Mouse (Mus musculus) kidney, postnatal 0 days (tissue): ENCODE data around the gene Rgs6. TPM values are rescaled to one million over a fixed set of nuclear protein-coding genes. Genes with fewer than 3 reads are reported as not detected.

Experiments used
- ATAC-seq: fragments of 200-750 bp; cut with Nextera tagmentation; replicated peaks from 2 replicates; pipeline ENCODE4 v1.8.0; 2017; ENCODE audit warnings: low read depth, moderate number of reproducible peaks, moderate TSS enrichment, moderate library complexity; ENCODE audit not compliant: low FRiP score
- DNase-seq: peaks from one replicate; pipeline ENCODE4 v3.0.0-alpha.2; 2016; ENCODE audit warnings: low spot score
- H3K27ac ChIP-seq: fragments of 300-500 bp; sonication (generic); 2 replicates; pipeline ENCODE4 v1.5.1; 2014; ENCODE audit warnings: mild to moderate bottlenecking
- H3K27me3 ChIP-seq: fragments of 300-500 bp; sonication (generic); 2 replicates; pipeline ENCODE4 v1.6.1; 2014; ENCODE audit warnings: low read length, mixed read lengths; ENCODE audit not compliant: insufficient read depth
- H3K36me3 ChIP-seq: fragments of 300-500 bp; sonication (generic); 2 replicates; pipeline ENCODE4 v1.6.1; 2014; ENCODE audit warnings: low read length, mixed read lengths; ENCODE audit not compliant: insufficient read depth
- H3K4me1 ChIP-seq: fragments of 300-500 bp; sonication (generic); replicated peaks from 2 replicates; pipeline ENCODE4 v1.6.1; 2014; ENCODE audit warnings: antibody characterized with exemption, low read length, mixed read lengths; ENCODE audit not compliant: insufficient read depth
- H3K4me2 ChIP-seq: fragments of 300-500 bp; sonication (generic); 2 replicates; pipeline ENCODE4 v1.6.1; 2014; ENCODE audit warnings: mild to moderate bottlenecking, low read length, moderate library complexity, mixed read lengths
- H3K4me3 ChIP-seq: fragments of 300-500 bp; sonication (generic); replicated peaks from 2 replicates; pipeline ENCODE4 v1.5.1; 2014; ENCODE audit warnings: low read depth, low read length
- H3K9ac ChIP-seq: fragments of 300-500 bp; sonication (generic); 2 replicates; pipeline ENCODE4 v1.6.1; 2014; ENCODE audit warnings: low read depth, low read length
- H3K9me3 ChIP-seq: fragments of 300-500 bp; sonication (generic); replicated peaks from 2 replicates; pipeline ENCODE4 v1.6.1; 2016; ENCODE audit warnings: low read length, inconsistent platforms, mixed read lengths
- CTCF ChIP-seq: IDR thresholded peaks from 2 replicates; pipeline ENCODE4 v1.5.1; 2016; ENCODE audit warnings: antibody characterized with exemption, low read depth, mild to moderate bottlenecking, moderate library complexity
- WGBS: fragments of 180-500 bp; shearing (Covaris S2); extraction: QIAGEN DNeasy Blood & Tissue Kit; methylation state at CpG from one replicate; pipeline ENCODE4 v1.1.7; 2014; 5-methylcytosine and 5-hydroxymethylcytosine counted together
- polyA plus RNA-seq: library from polyadenylated mRNA; unstranded; fragments of >200 nt; fragmentation: Nextera tagmentation; extraction: Ambion mirVana; gene quantifications from 2 replicates; pipeline ENCODE4 v1.2.1, GENCODE M21; 2015

Rgs6 gene
- polyA plus RNA-seq, 1 experiment from 2014 or later, result 2.2 TPM

DNA sequence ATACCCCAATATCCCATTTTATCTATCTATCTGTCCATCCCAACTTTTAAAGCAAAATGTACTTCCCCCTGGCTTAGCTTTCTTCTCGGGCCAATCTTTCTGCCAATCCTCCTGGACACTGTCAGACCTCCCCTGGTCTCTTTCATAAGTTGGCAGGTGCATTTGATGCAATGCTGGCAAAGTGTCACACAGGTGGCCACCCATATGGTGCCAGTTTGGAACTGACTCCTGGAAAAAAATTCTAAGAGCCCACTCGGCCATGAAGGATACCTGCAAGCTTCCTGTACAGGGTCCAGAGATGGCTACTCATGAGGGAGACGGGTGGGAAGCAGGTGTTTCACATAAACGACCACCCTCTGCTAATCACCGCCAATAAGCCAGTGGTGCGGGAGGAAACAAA lies 592.5 kb downstream of the Rgs6 start:
- Histone ChIP-seq H3K9ac (no peak overlapping the region), H3K9me3 (no peaks in the 10 kb centered on the region), H3K36me3 (no peaks in the 10 kb centered on the region), H3K27ac (no peak overlapping the region), H3K4me2 (no peak overlapping the region), H3K4me3 (no peak overlapping the region), H3K27me3 (no peaks in the 10 kb centered on the region), H3K4me1 (no peaks in the 10 kb centered on the region)
- 59% methylated on average over 6 of the region's 6 CpGs for WGBS
- DNase-seq, result no peak
- ATAC-seq, result no peak
- TF ChIP-seq CTCF, result no peak

DNA sequence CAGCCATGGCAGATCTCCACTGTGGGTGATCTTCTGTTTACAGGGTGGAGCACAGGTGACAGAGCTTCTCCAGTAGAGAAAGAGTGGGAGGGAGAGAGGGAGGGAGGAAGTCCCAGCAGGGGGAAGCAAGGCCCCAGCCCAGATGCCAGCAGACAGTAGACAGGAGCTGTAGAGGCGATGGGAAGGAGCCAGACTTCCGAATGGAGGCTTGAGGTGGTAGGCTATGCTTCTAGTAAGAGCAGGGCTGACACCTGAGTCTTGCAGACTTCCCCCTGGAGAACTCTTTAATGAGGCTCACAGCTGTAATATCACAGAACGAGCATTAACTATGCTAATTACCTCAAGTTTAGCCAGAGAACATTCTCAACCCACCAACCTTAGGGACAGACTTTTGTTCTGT lies 613.6 kb downstream of the Rgs6 start:
- Histone ChIP-seq H3K4me1 (no peaks in the 10 kb centered on the region), H3K9me3 (no peaks in the 10 kb centered on the region), H3K36me3 (no peaks in the 10 kb centered on the region), H3K27ac (no peak overlapping the region), H3K27me3 (no peaks in the 10 kb centered on the region), H3K9ac (no peak overlapping the region), H3K4me3 (no peak overlapping the region), H3K4me2 (no peak overlapping the region)
- DNase-seq (no peak), ATAC-seq (no peak)
- TF ChIP-seq CTCF, result no peak
- WGBS, result 25% methylated on average over 3 of the region's 3 CpGs

DNA sequence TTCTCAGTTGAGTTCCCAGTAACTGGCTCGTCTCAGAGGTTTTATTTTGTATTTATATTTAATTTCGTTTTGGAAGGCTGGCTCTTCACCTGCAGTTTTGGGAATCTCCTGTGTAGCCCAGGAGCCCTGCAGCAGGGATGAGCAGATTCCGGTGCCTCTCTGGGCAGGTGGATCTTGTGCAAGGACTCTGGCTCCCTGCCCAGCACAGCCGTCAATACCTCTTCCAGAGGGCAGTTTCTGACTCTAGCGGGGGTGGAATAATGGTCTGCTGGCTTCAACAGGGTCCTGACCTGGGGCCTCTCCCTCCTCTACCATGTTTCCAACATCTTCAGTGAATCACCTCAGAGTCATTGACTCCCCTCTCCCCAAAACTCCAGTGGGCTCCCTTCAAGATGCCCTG lies 616.3 kb downstream of the Rgs6 start:
- ATAC-seq (no peak), DNase-seq (no peak)
- Histone ChIP-seq H3K27ac (no peak overlapping the region), H3K4me1 (no peaks in the 10 kb centered on the region), H3K9ac (no peak overlapping the region), H3K36me3 (no peaks in the 10 kb centered on the region), H3K9me3 (no peaks in the 10 kb centered on the region), H3K4me3 (no peak overlapping the region), H3K27me3 (no peaks in the 10 kb centered on the region), H3K4me2 (no peak overlapping the region)
- WGBS, result 64% methylated on average over 5 of the region's 5 CpGs
- TF ChIP-seq CTCF, result no peak

DNA sequence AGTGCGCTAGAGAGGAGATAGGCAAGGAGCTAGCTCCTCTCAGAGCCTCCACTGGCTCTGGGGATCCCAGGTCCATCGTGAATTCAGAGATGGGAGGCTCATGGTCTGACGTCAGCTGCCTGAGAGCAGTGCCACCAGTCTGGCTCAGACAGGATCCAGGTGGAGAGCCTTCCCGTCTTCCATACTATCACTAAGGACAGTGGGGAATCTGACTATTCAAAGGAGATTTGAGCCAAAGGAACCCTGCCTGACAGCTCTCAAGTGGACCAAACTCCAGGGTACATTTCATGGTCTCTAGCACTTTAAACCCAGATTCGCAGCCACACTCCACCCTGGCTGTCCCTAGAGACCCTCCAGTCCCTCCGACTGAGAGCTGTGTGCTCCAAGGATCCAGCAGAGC lies 618.8 kb downstream of the Rgs6 start:
- no peak for ATAC-seq
- WGBS, result 70% methylated on average over 6 of the region's 6 CpGs
- Histone ChIP-seq H3K27me3 (no peaks in the 10 kb centered on the region), H3K36me3 (no peaks in the 10 kb centered on the region), H3K4me2 (no peak overlapping the region), H3K27ac (no peak overlapping the region), H3K9me3 (no peaks in the 10 kb centered on the region), H3K4me3 (no peak overlapping the region), H3K9ac (no peak overlapping the region), H3K4me1 (peaks cover 9% of the 10 kb centered on the region)
- TF ChIP-seq CTCF, result no peak
- DNase-seq, result no peak

DNA sequence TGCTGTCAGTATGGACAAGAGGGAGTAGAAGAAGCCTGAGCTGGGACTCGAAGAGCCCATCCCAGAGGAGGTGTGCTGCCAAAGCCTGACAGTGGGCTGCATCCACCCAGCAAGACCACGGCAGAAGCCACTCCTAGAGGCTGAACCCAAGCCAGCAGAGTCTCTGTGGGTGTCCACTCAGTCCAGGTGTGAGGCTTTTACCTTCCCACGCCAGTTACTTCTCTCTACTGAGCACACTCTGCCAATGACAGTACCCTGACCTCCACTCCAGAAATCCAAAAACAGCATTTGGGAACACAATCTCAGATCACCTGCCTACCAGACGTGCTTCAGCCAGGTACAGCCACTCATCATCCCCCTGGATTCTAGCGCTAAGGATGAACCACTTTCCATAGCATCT lies 619.4 kb downstream of the Rgs6 start:
- no peak overlapping the region for H3K27ac ChIP-seq
- ATAC-seq, result no peak
- WGBS, result 73% methylated on average over 5 of the region's 5 CpGs
- no peak overlapping the region for H3K4me3 ChIP-seq
- no peak for DNase-seq
- H3K4me1 ChIP-seq, result peaks cover 9% of the 10 kb centered on the region
- no peaks in the 10 kb centered on the region for H3K36me3 ChIP-seq
- TF ChIP-seq CTCF, result no peak
- H3K4me2 ChIP-seq, result no peak overlapping the region
- H3K9ac ChIP-seq, result no peak overlapping the region
- no peaks in the 10 kb centered on the region for H3K9me3 ChIP-seq
- no peaks in the 10 kb centered on the region for H3K27me3 ChIP-seq

DNA sequence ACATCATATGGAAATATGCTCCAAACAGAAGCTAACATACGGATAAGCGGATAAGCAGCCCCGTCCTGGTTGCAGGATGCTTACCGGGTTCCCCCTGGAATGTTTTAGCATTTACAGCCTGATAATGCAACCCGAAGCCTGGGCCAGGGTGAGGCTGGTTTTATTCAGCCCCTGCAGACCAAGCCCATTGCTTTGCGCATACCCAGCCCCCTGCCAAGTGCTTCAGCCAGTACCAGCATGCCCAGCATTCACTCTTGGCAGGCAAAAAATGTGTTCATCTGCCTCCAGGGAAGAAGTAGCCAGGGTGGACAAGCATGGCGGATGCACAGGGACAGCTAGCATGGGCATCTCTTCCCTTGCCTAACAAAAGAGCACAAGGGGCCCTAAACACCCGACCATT lies 619.9 kb downstream of the Rgs6 start:
- no peak overlapping the region for H3K4me3 ChIP-seq
- TF ChIP-seq CTCF, result no peak
- no peaks in the 10 kb centered on the region for H3K9me3 ChIP-seq
- WGBS, result 66% methylated on average over 8 of the region's 8 CpGs
- H3K27ac ChIP-seq, result no peak overlapping the region
- H3K4me1 ChIP-seq, result peaks cover 9% of the 10 kb centered on the region
- no peak for ATAC-seq
- no peak overlapping the region for H3K4me2 ChIP-seq
- H3K27me3 ChIP-seq, result no peaks in the 10 kb centered on the region
- no peak overlapping the region for H3K9ac ChIP-seq
- DNase-seq, result no peak
- H3K36me3 ChIP-seq, result no peaks in the 10 kb centered on the region

DNA sequence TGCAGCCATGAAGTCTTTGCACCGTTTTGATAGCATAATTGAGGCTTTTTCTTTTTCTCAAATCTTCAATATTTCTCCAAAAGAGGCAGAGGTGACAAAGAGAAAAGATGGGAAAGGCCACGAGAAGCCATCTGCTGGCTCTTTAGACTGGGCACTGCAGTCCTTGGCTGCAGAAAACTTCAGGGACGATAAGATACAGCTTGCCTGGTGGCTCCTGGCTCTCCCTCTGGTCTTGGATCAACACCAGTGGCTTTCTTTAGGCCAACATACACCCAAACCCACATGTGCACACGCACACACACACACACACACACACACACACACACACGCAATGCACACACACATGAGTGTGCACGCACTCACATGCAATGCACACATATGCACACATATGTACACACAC lies 620.7 kb downstream of the Rgs6 start:
- Histone ChIP-seq H3K27me3 (no peaks in the 10 kb centered on the region), H3K9ac (no peak overlapping the region), H3K4me1 (peaks cover 9% of the 10 kb centered on the region), H3K9me3 (no peaks in the 10 kb centered on the region), H3K4me2 (no peak overlapping the region), H3K27ac (no peak overlapping the region), H3K36me3 (no peaks in the 10 kb centered on the region), H3K4me3 (no peak overlapping the region)
- ATAC-seq (no peak), DNase-seq (no peak)
- WGBS, result 74% methylated on average over 6 of the region's 6 CpGs
- no peak for TF ChIP-seq CTCF
